Mouse (Mus musculus) retina, embryonic 14.5 days (tissue): ENCODE measurements around the gene Polr3h.

Experiments used
- DNase-seq: peaks from one replicate; pipeline ENCODE4 v3.0.0-alpha.2; 2015; ENCODE audit warnings: low spot score

Gene Polr3h

DNA sequence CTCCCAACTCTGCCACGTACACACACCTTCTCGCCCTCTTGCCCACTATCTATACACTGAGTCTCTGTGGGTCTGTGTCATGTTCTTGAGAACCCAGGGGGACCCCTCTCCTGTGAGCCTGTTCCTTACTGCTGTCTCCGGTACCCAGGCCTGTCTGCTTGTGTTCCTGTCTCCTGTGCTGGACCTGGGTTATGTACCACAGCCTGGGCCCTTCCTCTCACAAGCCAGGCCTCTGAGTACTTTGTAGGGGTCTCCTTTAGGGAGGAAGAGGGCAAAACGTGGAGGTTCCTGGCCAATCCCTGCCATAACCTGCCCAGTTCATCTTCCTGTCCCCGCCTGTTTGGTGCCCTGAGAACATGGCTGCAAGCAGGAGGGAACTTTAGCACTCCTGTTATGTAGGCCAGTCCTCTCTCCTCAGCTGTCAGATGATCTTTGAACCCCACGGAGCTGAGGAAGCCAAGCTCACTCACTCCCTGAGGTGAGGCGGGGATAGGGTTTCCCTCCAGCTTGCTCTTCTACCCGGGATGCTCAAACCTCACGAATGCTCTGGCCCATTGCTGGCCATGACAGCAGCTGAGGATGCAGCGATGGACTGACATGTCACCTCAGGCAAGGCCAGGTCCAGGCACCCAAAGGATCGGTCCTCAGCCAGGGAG, 23.6 kb upstream of the Polr3h start:
- no peak for DNase-seq

DNA sequence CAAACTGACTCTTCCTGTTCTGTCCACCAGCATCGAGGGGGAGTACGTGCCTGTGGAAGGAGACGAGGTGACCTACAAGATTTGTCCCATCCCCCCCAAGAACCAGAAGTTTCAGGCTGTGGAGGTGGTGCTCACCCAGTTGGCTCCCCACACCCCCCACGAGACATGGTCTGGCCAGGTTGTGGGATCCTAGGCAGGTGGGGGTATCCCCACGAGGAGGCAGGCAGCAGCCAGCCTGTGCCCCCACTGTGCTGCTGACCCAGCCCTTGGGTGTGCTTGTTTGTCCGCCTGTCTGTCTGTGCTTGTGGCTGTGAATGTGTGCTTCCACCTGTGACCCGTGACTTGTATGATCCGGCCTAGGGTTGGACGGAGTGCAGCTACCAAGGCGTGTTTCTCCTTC, 23.0 kb upstream of the Polr3h start:
- DNase-seq = no peak

DNA sequence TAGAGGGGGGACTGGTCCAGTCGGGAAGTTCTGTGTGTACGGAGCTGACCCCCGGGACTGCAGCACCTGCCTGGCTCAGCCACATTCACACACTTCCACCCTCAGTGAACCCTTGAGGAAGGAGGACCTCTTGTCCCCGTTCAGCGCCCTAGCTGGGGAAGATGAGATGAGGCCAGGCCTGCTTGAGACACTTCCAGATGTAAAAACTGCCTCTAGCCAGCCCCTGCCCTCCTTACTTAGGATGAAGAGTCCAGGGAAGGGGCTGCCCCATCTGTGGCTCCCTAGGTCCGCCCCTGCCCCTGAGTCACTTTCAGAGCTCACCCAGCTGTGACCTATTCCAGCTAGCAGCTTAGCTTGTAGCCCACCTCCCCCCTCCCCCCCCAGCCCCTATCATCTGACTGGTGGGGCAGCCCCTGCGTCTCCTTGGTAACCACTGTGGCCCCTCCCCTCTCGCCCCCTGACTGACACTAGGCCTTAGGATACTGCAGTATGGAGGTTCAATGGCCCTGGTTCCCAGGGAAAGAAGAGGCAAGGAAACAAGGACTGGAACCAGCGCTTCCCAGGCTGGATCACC, 17.2 kb upstream of the Polr3h start:
- peak; percentile 74 for DNase-seq

DNA sequence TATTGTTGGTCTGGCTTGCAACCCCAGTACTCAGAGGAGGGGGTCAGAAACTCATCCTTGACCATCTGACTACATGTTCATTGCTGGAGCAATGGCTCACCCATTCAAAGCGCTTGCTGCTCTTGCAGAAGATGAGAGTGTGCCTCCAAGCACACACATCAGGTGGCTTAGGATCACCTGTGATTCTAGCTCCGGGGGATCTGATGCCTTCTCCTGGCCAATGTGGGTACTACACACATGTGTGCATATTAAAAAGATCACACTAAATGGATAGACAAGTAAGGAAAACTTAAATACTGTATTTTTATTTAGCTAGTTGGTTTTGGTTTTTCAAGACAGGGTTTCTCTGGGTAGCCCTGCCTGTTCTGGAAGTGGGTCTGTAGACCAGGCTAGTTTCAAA, 15.0 kb upstream of the Polr3h start:
- no peak for DNase-seq

DNA sequence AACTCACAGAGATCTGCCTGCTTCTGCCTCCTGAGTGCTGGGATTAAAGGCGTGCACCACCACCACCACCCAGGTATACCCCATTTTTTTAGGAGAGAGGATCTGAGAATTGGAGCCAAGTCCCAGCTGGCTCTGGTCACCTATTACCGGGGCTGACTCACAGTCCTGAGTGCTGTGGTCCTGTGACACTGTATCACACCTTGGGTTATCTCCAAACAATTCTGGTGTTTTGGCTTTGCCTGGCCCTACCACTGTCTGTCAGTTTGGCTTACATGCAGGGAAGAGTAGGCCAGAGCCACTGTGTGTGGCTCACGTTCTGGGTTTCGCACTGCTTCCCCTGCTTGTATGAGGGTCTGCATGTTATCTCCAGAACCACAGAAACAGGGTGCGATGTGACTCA, 14.2 kb upstream of the Polr3h start:
- DNase-seq = no peak

DNA sequence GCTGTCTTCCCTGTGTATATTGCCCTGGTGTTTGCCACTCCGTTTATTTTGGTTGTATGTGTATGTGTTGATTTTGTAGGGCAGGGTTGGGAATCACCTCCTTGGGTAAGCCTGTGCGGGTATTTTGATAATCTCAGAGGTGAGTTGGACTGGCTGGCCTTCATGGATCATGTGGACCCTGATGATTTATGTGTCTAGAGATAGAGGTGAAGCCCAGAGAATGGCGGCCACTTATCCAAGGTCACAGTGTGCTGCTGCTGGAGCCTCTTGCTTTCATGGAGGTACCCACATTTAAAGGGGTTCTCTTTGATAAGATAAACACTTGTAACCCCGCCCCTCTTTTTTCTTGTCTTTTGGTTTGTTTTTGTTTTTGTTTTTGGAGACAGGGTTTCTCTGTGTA, 13.7 kb upstream of the Polr3h start:
- DNase-seq = no peak

DNA sequence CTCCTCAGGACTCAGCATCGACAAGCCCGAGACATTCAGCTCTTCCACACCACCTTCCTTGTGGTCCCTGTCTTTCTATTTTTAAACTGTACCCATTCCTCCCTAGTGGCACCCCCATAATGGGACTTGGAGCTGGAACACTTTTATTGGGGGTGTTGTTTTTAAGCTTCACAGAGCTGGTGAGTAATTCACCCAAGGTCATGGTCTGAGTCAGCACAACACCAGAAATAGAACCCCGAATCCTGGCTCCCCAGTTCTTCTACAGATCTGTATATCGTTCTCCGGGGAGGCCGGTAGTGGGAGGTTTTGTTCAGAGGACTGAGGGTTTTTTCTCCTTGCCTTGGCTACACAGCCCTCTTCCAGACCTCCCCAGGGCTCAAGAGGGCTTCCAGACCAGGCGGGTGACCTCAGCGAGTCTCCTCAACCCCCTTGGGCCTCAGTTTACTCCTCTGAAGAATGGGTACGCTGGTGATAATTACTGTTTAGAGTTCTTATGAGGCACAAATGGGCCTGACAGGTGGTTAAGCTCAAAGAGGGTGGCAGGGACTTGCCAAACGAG, 13.2 kb upstream of the Polr3h start:
- no peak for DNase-seq

DNA sequence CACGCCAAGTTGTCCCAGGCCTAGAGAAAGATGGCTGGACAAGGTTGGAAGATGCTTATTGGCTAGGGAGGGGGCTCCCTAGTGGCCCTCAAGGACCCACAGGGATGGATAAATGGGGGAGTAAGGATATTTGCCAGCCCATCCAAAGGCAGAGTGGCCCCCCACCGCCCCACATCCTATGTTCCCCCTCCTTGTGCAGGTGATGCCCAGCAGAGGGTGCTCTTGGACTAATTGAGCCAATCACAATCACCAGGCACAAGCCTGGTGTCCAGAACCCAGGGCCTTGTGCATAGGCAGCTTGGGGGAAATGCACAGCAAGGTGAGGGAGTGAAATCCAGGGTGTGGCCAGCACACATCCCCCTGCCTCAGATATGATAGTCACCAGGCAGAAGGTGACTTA, 12.2 kb upstream of the Polr3h start:
- DNase-seq = peak; percentile 76

DNA sequence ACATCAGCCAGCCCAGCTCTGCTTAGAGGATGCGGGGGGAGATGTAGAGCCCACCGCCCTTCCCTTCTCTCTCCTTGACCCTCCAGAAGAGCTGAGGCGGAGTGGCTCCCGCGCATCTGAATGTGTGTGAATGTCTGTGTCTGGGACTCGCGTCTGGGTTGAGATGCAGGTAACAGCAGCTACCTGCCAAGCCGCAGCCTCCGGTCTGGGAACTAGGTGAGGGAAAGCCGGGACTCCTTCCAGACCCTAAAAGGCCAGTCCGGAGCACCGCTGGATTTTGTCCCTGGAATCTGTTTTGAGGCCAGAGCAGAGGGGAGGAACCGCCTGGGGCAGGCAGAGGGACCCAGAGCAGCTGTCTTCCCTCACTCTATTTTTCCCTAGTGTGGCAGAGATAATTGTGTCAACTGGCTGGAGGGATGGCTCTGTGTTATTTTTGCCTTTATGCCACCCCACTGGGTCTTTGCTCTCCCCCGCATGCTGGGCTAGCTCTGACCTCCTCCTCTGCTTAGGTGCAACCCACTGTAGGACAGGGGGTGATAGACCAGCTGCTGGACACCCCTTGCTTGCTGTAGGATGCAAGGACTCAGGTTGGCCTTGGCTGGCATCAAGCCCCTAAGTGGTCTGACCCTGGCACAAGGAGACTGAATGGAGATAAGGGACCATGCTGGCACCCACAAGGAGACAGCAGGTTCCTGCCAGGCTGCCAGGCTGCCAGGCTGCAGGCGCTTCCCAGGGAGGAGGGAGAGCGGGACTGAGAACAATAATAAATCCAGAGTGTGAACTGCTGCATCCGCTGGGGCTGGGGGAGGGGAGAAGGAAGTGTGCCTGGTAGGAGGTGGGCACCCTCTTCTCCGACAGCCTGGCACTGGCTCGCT, 11.3 kb upstream of the Polr3h start:
- no peak for DNase-seq

DNA sequence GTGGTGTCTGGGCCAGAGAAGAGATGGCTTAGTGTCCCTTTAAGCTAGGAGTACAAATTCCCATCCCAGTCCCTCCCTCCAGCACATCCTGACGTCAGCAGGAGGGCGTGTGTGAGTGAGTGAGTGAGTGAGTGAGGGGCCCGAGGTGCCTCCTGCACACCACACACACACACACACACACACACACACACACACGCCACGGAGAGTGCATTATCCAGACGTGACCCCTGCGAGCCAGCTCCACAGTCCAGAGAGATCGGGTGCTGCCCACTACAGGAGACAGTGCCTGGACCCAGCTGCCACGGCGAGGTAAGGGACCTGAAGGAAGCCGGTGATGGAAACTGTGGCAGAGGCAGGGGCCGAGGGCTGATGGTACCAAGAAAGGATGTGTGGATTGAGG, 10.6 kb upstream of the Polr3h start, which contains the start of gene Csdc2:
TSS of gene Csdc2 (plus strand) at position 81 of the 400 bp plus-strand sequence.
- DNase-seq = peak; percentile 67

DNA sequence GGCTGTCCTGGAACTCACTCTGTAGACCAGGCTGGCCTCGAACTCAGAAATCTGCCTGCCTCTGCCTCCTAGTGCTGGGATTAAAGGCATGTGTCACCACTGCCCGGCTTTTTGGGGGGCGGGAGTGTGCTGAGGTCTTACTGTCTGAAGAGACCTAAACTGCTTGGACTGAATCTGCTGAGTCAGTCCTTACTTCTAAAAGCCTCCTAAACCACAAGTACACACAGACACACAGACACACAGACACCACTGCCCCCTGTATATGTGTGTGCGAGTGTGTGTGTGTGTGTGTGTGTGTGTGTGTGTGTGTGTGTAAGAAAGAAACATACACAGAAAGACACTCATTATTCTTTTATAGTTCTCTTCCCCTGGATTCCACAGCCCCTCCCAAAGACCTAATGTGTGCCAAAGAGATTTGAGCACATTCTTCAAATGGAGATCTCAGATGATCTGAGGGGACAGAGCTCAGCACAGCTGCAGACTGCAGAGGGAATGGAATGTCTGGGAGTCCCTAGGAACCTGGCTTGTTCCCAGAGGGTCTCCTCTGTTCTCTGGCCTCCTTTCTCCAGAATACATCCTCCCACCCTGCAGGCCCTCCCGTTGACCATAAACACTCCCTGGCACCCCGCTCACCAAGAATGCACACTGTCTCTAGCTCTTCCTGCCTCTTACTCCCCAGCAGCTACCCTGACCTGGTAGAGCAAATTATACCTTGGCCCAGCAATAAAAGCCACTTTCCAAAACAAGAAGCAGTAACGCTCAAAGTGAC, 10.0 kb upstream of the Polr3h start:
- no peak for DNase-seq

DNA sequence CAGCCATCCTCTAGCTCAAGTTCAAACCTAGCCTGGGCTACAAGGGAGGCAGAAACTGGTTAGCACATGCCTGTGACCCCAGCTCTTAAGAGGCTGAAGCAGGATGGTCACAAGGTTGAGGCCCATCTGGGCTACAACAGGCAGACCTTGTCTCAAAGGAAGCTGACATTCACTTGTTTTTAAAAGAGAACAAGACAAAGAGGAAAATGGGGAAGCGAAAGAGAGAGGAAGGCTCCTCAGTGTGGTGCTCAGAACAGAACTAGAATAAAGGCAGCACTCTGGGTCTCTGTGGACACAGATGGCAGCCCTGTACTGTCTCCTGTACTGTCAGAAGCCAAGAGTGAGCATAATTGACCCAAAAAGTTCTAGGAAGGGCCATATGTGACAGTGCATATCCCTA, 7.9 kb upstream of the Polr3h start:
- DNase-seq = no peak

DNA sequence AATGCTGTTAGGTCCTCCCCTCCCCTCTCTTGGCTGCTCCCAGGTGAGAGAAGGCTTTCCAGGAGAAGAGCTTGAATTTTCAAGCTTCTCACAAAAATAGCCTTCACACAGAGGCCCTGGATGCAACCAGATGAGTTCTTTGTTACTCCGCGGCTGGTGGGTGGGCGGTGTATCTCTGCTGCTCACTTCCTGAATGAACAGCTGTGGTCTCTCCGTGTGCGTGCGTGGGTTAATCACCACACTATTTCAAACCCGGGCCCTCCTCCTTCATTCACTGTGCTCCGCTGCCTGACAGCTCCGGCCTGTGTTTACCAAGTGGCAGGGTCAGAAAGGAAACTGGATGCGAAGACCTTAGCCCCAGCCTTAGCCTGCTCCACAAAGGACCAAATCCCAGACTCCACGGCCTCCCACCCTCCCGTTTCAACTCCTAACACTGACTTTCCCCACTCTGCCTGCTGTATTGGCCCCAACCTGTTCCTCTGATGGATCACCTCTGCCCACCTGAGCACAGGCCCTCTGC, 7.0 kb upstream of the Polr3h start:
- no peak for DNase-seq

DNA sequence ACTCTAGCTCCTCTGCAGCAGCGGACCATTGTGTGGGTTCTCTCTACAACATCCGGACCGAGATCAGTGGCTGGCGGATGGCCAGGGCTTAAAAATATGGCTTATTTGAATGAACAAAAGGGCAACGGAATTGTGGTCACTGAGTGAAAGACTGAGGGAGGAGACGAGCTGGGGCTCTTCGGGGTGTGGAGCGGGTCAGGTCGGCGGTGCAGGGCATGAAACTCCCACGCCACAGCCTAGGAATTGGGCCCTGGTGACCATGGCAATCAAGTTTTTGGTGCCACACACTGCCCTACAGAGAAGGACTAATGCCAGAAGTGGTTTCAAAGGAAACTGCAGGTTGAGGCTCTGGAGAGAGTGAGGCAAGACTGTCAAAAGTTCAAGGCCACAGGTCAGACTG, 2.2 kb upstream of the Polr3h start:
- no peak for DNase-seq

DNA sequence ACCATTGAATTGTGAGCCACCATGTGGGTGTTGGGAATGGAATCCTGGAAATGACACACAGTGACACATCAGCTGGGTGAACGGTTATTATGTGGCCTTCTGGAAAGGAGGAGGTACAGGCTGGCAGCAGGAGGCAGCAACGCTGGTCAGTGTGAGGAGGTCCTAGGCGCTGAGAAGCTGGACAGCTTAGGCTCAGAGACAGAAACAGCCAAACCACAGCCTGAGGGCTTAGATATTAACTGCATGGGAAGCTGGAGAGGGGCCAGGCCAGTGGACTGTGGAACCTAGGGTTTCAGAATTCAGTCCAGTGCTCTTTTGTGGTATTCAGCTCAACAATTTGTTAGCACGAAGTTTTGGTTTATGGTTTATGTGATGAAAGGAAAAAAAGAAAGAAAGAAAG, 1.7 kb upstream of the Polr3h start:
- DNase-seq = no peak

DNA sequence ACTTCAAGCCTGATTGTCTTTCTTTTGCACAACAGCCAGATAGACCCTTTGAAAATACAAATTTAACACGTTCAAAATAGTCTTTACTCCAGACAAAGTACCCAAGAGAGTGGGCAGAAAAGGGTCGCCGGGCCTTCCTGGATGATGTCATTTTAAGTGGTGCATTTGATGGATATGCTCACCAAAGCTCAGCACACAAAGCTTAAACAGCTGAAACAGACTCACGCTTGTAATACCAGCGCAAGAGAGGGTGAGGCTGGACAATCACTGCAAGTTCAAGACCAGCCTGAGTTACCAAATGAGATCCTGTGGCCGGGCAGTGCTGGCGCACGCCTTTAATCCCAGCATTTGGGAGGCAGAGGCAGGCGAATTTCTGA, 394 bp upstream of the Polr3h start:
- DNase-seq = no peak

DNA sequence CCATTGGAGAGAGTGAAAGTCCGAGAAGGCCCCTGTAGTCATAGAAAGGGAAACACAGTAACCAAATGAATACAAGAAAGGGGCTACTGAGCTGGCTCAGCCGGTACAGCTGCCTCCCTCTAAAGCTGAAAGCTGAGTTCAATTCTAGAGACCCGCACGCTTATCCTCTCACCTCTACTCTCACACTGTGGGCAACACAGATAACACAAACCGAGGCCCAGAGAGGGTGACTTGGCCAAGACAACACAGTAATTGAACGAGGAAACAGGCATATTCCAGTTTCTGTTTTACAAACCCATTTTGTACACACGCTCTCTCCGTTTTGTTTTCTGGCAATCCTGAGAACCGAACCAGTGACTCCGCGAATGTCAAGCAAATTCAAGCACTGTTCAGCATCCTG, 1.1 kb downstream of the Polr3h start:
- DNase-seq = no peak

DNA sequence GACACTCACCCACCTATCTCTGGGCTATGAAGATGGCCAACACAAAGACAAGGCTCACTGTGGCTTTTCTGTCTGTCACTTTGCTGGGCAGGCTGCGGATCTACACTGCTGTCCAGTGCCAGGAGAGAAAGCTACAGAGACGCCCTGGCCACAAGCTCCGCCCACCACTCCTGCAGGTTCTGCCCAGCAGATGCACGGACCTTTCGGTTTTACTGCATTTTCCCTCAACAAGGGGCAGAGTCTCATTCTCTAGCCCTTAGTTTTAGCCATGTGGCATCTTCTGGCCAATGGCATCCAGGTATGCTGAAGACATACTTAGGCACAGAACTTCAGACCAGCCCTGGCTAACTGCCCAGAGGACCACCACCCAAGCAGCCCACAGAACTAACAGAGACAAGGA, 4.8 kb downstream of the Polr3h start:
- DNase-seq = no peak

DNA sequence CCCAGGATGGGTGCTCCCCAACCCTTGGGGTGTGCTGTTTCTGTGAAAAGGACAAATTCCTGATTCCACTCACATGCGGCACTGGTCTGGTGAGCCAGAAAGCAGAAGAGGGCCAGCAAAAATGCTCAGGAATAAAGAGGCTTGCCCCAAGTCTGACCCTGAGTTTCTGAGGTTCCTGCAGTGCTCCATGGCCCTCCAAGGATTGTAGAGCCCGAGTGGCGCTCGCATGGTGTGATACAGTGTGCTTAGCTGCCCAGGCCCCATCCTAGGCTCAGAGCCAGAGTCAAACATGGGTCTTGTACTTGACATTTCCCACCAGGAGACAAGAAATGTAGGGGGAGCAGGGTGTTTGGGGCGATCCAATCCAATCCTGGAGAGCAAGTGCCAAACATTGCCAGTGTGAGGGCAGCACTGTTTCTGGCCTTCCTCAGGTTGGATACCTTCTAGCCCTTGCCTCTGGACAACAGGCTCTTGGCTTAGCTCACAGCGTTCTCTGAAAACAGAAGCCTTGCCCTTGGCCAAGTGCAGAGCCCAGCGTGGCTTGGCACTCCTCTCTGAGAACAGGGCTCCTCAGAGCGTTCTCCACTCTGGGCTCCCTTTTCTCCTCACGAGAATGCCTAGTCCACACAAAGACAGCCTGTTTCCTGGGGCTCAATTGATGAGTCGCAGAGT, 5.4 kb downstream of the Polr3h start:
- DNase-seq = no peak

DNA sequence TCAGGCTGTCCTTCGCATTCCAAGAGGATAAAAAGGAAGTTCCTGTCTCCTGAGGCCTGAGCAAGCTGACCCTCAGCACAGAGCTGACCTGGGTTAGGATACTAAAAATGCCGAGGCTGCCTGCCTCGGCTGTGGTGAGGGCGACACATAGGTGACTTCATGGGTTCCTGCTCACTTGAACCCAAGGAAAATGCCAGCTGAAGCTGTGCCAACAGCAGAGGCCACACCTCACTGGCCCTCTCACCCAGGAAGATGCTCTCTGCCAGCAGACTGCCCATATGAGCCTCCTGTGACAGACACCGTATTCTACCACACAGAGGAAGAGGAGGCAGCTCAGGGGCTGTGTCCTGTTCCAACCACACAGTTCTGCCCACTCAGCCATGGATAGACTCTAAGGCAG, 7.0 kb downstream of the Polr3h start:
- DNase-seq = no peak
